Mouse (Mus musculus) stomach, postnatal 0 days (tissue): Measurements from ENCODE around the gene Sbf2. TPM values are rescaled to one million over a fixed set of nuclear protein-coding genes. Genes with fewer than 3 reads are reported as not detected.

ENCODE experiments used
- ATAC-seq: fragments of 200-750 bp; cut with Nextera tagmentation; 2 replicates; pipeline ENCODE4 v1.8.0; 2017; ENCODE audit not compliant: low FRiP score, low TSS enrichment
- DNase-seq: peaks from one replicate; pipeline ENCODE4 v3.0.0-alpha.2; 2016; ENCODE audit warnings: low spot score
- H3K27ac ChIP-seq: fragments of 300-500 bp; sonication (generic); replicated peaks from 2 replicates; pipeline ENCODE4 v1.5.1; 2014; ENCODE audit warnings: mild to moderate bottlenecking, control low read depth
- H3K27me3 ChIP-seq: fragments of 300-500 bp; sonication (generic); 2 replicates; pipeline ENCODE4 v1.6.1; 2014; ENCODE audit warnings: low read length; ENCODE audit not compliant: control insufficient read depth, insufficient read depth
- H3K36me3 ChIP-seq: fragments of 300-500 bp; sonication (generic); 2 replicates; pipeline ENCODE4 v1.6.1; 2014; ENCODE audit warnings: low read length, mixed read lengths; ENCODE audit not compliant: control insufficient read depth, insufficient read depth
- H3K4me1 ChIP-seq: fragments of 300-500 bp; sonication (generic); replicated peaks from 2 replicates; pipeline ENCODE4 v1.6.1; 2014; ENCODE audit warnings: antibody characterized with exemption; ENCODE audit not compliant: control insufficient read depth, insufficient read depth
- H3K4me2 ChIP-seq: fragments of 300-500 bp; sonication (generic); replicated peaks from 2 replicates; pipeline ENCODE4 v1.6.1; 2014; ENCODE audit warnings: low read depth, mild to moderate bottlenecking, control low read depth, moderate library complexity
- H3K4me3 ChIP-seq: fragments of 300-500 bp; sonication (generic); 2 replicates; pipeline ENCODE4 v1.5.1; 2014; ENCODE audit warnings: low read depth, low read length, control low read depth
- H3K9ac ChIP-seq: fragments of 300-500 bp; sonication (generic); 2 replicates; pipeline ENCODE4 v1.6.1; 2014; ENCODE audit warnings: mild to moderate bottlenecking, low read length, control low read depth, mixed read lengths
- H3K9me3 ChIP-seq: fragments of 300-500 bp; sonication (generic); 2 replicates; pipeline ENCODE4 v1.6.1; 2016; ENCODE audit warnings: low read length; ENCODE audit not compliant: control insufficient read depth
- CTCF ChIP-seq: IDR thresholded peaks from 2 replicates; pipeline ENCODE4 v1.5.1; 2016; ENCODE audit warnings: antibody characterized with exemption, low read depth, mild to moderate bottlenecking, moderate library complexity
- EP300 ChIP-seq: optimal IDR thresholded peaks from 2 replicates; pipeline ENCODE3; 2016; ENCODE audit warnings: antibody characterized with exemption
- WGBS: fragments of 180-500 bp; shearing (Covaris S2); extraction: QIAGEN DNeasy Blood & Tissue Kit; methylation state at CpG from one replicate; pipeline ENCODE4 v1.1.7; 2014; 5-methylcytosine and 5-hydroxymethylcytosine counted together
- polyA plus RNA-seq: library from polyadenylated mRNA; unstranded; fragments of >200 nt; fragmentation: Nextera tagmentation; extraction: Ambion mirVana; gene quantifications from 2 replicates; pipeline ENCODE4 v1.2.1, GENCODE M21; 2015

Gene Sbf2
- polyA plus RNA-seq, 1 experiment from 2014 or later = 14.9 TPM

- DNase-seq (no peak), ATAC-seq (no peak; the same call in 1 of the 2 replicates)
- no peaks in the 10 kb centered on the region; the same call in 1 of the 2 replicates for H3K4me1 ChIP-seq
- 67% methylated on average over 6 of the region's 6 CpGs for WGBS
- no peaks in the 10 kb centered on the region for H3K9me3 ChIP-seq
- no peak overlapping the region for H3K4me2 ChIP-seq
- TF ChIP-seq CTCF (peak; percentile 45), EP300 (no peak)
- no peak overlapping the region for H3K4me3 ChIP-seq
- no peaks in the 10 kb centered on the region for H3K27me3 ChIP-seq
- H3K36me3 ChIP-seq = no peaks in the 10 kb centered on the region
- no peak overlapping the region for H3K9ac ChIP-seq
- peak overlapping the region; percentile 73 for H3K27ac ChIP-seq
Measured at GRCm38 (mm10) chr7:110649133-110649987, 34.6 kb upstream of the Sbf2 start.

- TF ChIP-seq CTCF = no peak
- TF ChIP-seq EP300 = no peak
- WGBS = 34% methylated on average over 12 of the region's 13 CpGs
- Histone ChIP-seq H3K4me2 (peak overlapping the region; percentile 42), H3K36me3 (no peaks in the 10 kb centered on the region), H3K27me3 (no peaks in the 10 kb centered on the region), H3K4me3 (peak overlapping the region; percentile 20; the same call in 1 of the 2 replicates), H3K27ac (peak overlapping the region; percentile 92), H3K4me1 (no peaks in the 10 kb centered on the region; the same call in 1 of the 2 replicates), H3K9ac (0 out of 2 replicates have a peak overlapping the region, but pooled peaks have one; percentile 13), H3K9me3 (no peaks in the 10 kb centered on the region)
- ATAC-seq = peak; percentile 88
- peak; percentile 87 for DNase-seq
Measured at GRCm38 (mm10) chr7:110648455-110649085, 33.8 kb upstream of the Sbf2 start.

DNA sequence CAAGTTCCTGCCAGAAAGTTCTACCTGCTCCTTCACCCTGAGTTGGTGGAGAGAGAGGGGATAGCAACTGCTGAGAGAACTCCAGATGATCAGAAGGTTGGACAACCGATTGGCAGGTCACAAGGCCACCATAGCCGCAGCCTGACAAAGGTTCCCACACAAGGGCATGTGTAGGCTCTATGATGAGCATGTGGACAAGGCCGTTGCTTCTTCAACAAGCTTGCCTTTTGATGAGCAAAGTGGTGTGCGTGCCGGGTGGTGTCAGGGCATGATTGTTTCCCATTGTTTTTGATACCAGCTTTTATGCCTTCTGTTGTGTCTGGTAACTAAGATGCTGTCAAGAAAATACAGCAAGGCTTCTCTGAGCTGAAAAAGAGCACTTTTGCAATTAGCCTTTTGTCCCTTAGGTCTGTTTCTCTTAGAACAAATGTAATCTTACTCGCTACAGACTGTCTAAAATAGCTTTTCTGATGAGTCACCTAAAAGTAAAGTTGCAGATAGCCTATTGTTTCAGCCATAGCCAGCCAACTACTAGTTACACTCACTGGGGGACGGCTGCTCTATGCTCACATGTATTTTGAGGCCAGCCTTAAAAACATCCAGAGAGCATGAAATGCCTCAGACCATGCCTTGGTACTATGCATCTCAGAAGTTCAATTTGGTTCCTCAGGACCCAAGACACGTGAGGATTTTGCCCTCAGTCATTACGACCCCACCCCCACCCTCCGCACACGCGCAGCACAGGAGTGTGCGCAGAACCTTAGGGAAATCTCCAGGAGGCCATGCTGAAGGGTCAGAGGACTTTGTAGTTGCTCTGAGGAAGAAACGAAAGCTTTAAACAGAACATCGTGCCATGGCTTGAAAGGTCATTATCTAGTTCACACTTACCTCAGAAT, 33.1 kb upstream of the Sbf2 start:
- Histone ChIP-seq H3K9me3 (no peaks in the 10 kb centered on the region), H3K36me3 (no peaks in the 10 kb centered on the region), H3K4me1 (no peaks in the 10 kb centered on the region; the same call in 1 of the 2 replicates), H3K9ac (0 out of 2 replicates have a peak overlapping the region, but pooled peaks have one; percentile 19), H3K4me3 (peak overlapping the region; percentile 17), H3K27me3 (no peaks in the 10 kb centered on the region), H3K4me2 (peak overlapping the region; percentile 42), H3K27ac (peak overlapping the region; percentile 92)
- TF ChIP-seq CTCF = no peak
- no peak for TF ChIP-seq EP300
- WGBS = 60% methylated on average over 15 of the region's 15 CpGs
- DNase-seq (peak; percentile 62), ATAC-seq (peak; percentile 53)

DNA sequence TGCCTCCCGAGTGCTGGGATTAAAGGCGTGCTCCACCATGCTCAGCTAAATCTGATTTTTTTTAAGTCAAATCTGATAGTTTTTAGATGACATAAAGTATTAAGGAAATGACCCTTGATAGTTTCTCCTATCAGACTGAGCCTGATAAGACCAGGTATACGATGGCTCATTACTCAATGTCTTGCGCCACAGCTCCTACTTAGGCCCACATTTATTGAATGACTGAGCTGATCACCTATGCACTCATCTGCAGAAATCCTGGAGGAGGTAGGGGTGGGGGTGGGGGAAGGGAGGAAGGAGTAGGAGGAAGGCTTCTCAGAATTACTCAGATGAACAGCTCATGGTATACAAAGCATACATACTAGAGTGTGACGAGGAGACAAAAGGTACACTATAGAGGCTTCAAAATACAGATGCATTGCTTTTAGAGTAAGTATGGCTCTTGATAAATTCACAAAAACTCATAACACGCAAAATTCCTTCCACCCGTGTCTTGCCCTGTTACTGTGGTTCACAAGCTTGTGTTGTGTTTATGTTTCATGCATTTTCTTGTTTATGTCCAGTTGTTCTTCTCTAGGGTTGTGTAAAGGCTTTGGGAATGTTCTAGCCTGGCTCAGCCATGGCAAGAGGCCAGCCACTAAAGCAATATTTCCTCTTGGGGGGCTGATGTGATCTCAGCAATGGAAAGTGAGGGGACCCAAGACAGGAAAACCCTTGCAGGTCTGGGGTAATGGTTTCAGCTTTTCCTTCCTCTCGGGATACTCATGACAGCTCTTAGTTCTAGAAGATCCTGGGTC, 32.1 kb upstream of the Sbf2 start:
- Histone ChIP-seq H3K27me3 (no peaks in the 10 kb centered on the region), H3K36me3 (no peaks in the 10 kb centered on the region), H3K9me3 (no peaks in the 10 kb centered on the region), H3K9ac (no peak overlapping the region), H3K4me2 (peak overlapping the region; percentile 42), H3K27ac (peak overlapping the region; percentile 92), H3K4me3 (peak overlapping the region; percentile 17; the same call in 1 of the 2 replicates), H3K4me1 (no peaks in the 10 kb centered on the region; the same call in 1 of the 2 replicates)
- DNase-seq (no peak), ATAC-seq (no peak)
- TF ChIP-seq CTCF = no peak
- TF ChIP-seq EP300 = no peak
- WGBS = 75% methylated on average over 8 of the region's 8 CpGs

GRCm38 (mm10) chr7:110645859-110646258, 31.1 kb upstream of the Sbf2 start:
- DNase-seq (no peak), ATAC-seq (no peak)
- no peak overlapping the region for H3K4me2 ChIP-seq
- no peak overlapping the region for H3K4me3 ChIP-seq
- no peaks in the 10 kb centered on the region; the same call in 1 of the 2 replicates for H3K4me1 ChIP-seq
- no peaks in the 10 kb centered on the region for H3K9me3 ChIP-seq
- no peak overlapping the region for H3K9ac ChIP-seq
- no peaks in the 10 kb centered on the region for H3K27me3 ChIP-seq
- no peaks in the 10 kb centered on the region for H3K36me3 ChIP-seq
- no peak overlapping the region for H3K27ac ChIP-seq
- WGBS = 84% methylated on average over 6 of the region's 6 CpGs
- TF ChIP-seq CTCF = no peak
- no peak for TF ChIP-seq EP300
